Mouse (Mus musculus) CH12.LX (cell line): Measurements from ENCODE around the gene Uqcr11. TPM values are rescaled to one million over a fixed set of nuclear protein-coding genes. Genes with fewer than 3 reads are reported as not detected.

Experiments used
- DNase-seq: peaks from one replicate; pipeline ENCODE4 v3.0.0-alpha.2; 2013; ENCODE audit errors: extremely low read depth
- H3K27ac ChIP-seq: 2 replicates; pipeline ENCODE4 v1.5.1; 2012; ENCODE audit warnings: low read depth, mild to moderate bottlenecking, control low read depth, moderate library complexity; ENCODE audit not compliant: insufficient read depth
- H3K27me3 ChIP-seq: replicated peaks from 2 replicates; pipeline ENCODE3; 2012; ENCODE audit warnings: inconsistent platforms
- H3K36me3 ChIP-seq, 2 experiments: replicated peaks in 1 of 2; 2 replicates each; pipeline versions ENCODE3 to v1.6.1; 2012; ENCODE audit warnings: inconsistent platforms in 1 of 2, low read length in 1 of 2, mild to moderate bottlenecking in 1 of 2, mixed read lengths in 1 of 2, moderate library complexity in 1 of 2; ENCODE audit not compliant: control insufficient read depth in 1 of 2, insufficient read depth in 1 of 2
- H3K4me1 ChIP-seq, 2 experiments: 2 replicates each; pipeline ENCODE4 v1.6.1; 2012; ENCODE audit warnings: inconsistent platforms in 1 of 2, moderate library complexity in 1 of 2; ENCODE audit not compliant: insufficient read depth in 2 of 2, control insufficient read depth in 1 of 2
- H3K4me2 ChIP-seq: 2 replicates; pipeline ENCODE4 v1.6.1; 2012; ENCODE audit warnings: low read depth, mild to moderate bottlenecking, control low read depth; ENCODE audit not compliant: poor library complexity, insufficient read depth, severe bottlenecking
- H3K4me3 ChIP-seq, 3 experiments: fragments of 150-350 bp in 1 of 3; sonication (generic) in 1 of 3; replicated peaks in 1 of 3; 2 replicates each; pipeline versions ENCODE3 to v1.5.1; 2011 to 2012; ENCODE audit warnings: low read depth in 2 of 3, low read length in 2 of 3, mild to moderate bottlenecking in 2 of 3, moderate library complexity in 2 of 3, control low read depth in 1 of 3, improper control_type of control experiment in 1 of 3, inconsistent platforms in 1 of 3, mixed read lengths in 1 of 3; ENCODE audit not compliant: poor library complexity in 1 of 3
- H3K79me2 ChIP-seq: replicated peaks from 2 replicates; pipeline ENCODE4 v1.6.1; 2012; ENCODE audit warnings: mild to moderate bottlenecking, moderate library complexity; ENCODE audit not compliant: control insufficient read depth, poor library complexity, insufficient read depth, severe bottlenecking; ENCODE audit errors: extremely low read depth
- H3K9ac ChIP-seq: 2 replicates; pipeline ENCODE4 v1.6.1; 2012; ENCODE audit warnings: low read depth, mild to moderate bottlenecking, control low read depth, moderate library complexity; ENCODE audit not compliant: insufficient read depth
- H3K9me3 ChIP-seq: replicated peaks from 2 replicates; pipeline ENCODE3; 2012; ENCODE audit warnings: low read length, inconsistent platforms, mixed read lengths
- CTCF ChIP-seq, 2 experiments: IDR thresholded peaks in 1 of 2; conservative IDR thresholded peaks in 1 of 2; 2 replicates each; pipeline ENCODE4 v1.5.1; 2011 to 2012; ENCODE audit warnings: low read depth in 2 of 2, low read length in 2 of 2, improper control_type of control experiment in 1 of 2, inconsistent platforms in 1 of 2, mild to moderate bottlenecking in 1 of 2, moderate library complexity in 1 of 2
- MAZ ChIP-seq: IDR thresholded peaks from 2 replicates; pipeline ENCODE4 v1.6.1; 2012; ENCODE audit warnings: low read depth, mild to moderate bottlenecking, inconsistent platforms, low read length, improper control_type of control experiment, moderate library complexity
- POLR2AphosphoS2 ChIP-seq: IDR thresholded peaks from 2 replicates; pipeline ENCODE4 v1.6.1; 2011; ENCODE audit warnings: low read depth, low read length, improper control_type of control experiment
- RAD21 ChIP-seq: IDR thresholded peaks from 2 replicates; pipeline ENCODE4 v1.6.1; 2011; ENCODE audit warnings: low read depth, mild to moderate bottlenecking, low read length, improper control_type of control experiment, moderate library complexity
- SMC3 ChIP-seq: IDR thresholded peaks from 2 replicates; pipeline ENCODE4 v1.6.1; 2011; ENCODE audit warnings: low read depth, low read length, improper control_type of control experiment
- ZKSCAN1 ChIP-seq: IDR thresholded peaks from 2 replicates; pipeline ENCODE4 v1.6.1; 2012; ENCODE audit warnings: low read depth, inconsistent platforms, low read length, improper control_type of control experiment, borderline replicate concordance
- ZMIZ1 ChIP-seq: IDR thresholded peaks from 2 replicates; pipeline ENCODE4 v1.6.1; 2012; ENCODE audit warnings: low read depth, mild to moderate bottlenecking, inconsistent platforms, low read length, improper control_type of control experiment
- dilution Hi-C: fragments of 300-500 bp; cut with MboI; formaldehyde crosslinking; loops from 2 replicates; pipeline ENCODE4 v1.14.3; 2020; ENCODE audit warnings: low sequenced_read_pairs; ENCODE audit not compliant: extremely low pct_unique_long_range_greater_than_20kb, extremely low pct_ligation_motif_present
- in situ Hi-C: fragments of 300-500 bp; cut with MboI; formaldehyde crosslinking; loops from 3 replicates; pipeline ENCODE4 v1.14.3; 2019; ENCODE audit warnings: low sequenced_read_pairs, low pct_ligation_motif_present, low pct_unique_long_range_greater_than_20kb, mixed read lengths
- polyA plus RNA-seq: library from polyadenylated mRNA; unstranded; fragments of >175 nt; gene quantifications from 2 replicates; pipeline ENCODE4 v1.2.1, GENCODE M21; 2012; ENCODE audit warnings: low read depth; ENCODE audit not compliant: insufficient read length
- total RNA-seq, 2 experiments: library from RNA; depleted of rRNA; stranded (reverse); fragments of 300-350 nt in 1 of 2; fragments of >200 nt in 1 of 2; gene quantifications; 2 replicates each; pipeline ENCODE4 v1.2.3; 2012 to 2014

Uqcr11 gene
- total and polyA plus RNA-seq, 3 experiments = 206 to 466 (median 444) TPM

GRCm38 (mm10) chr10:80405481-80406173 lies 1.0 kb downstream of the Uqcr11 start (continued):
- TF ChIP-seq MAZ = peak; percentile 44; the same call in 1 of the 2 replicates

GRCm38 (mm10) chr10:80403044-80403692 lies 3.5 kb downstream of the Uqcr11 start:
- dilution Hi-C loops = no loop called here
- no peak for DNase-seq
- Histone ChIP-seq H3K9ac (no peak overlapping the region), H3K27me3 (no peaks in the 10 kb centered on the region), H3K4me3 (no peak overlapping the region), H3K4me1 (peaks cover 20 to 48% of the 10 kb centered on the region in 2 experiments)
- in situ Hi-C loops = no loop called here
- peak; percentile 43 for TF ChIP-seq SMC3
- no peak for TF ChIP-seq ZMIZ1
- TF ChIP-seq CTCF (conservative IDR thresholded peaks at IDR 0.05 in 1 of 2, IDR thresholded peaks at IDR 0.05 in 1 of 2; ENCODE audit: low read depth in 2 of 2, low read length in 2 of 2) = peak; percentile 62
- TF ChIP-seq RAD21 = peak; percentile 17
- TF ChIP-seq, all 38 proteins: peak for 3
- Histone ChIP-seq H3K9me3 (peaks cover 9% of the 10 kb centered on the region), H3K27ac (no peak overlapping the region), H3K4me2 (no peak overlapping the region), H3K36me3 (peaks cover 34 to 49% of the 10 kb centered on the region in 2 experiments), H3K79me2 (peaks cover 25% of the 10 kb centered on the region)

- peak overlapping the region; percentile 89 for H3K27ac ChIP-seq
- H3K9ac ChIP-seq = peak overlapping the region; percentile 78
- no peaks in the 10 kb centered on the region for H3K27me3 ChIP-seq
- H3K9me3 ChIP-seq = peaks cover 9% of the 10 kb centered on the region
- TF ChIP-seq ZKSCAN1 (no peak), POLR2AphosphoS2 (0 out of 2 replicates have a peak, but pooled peaks have one; percentile 24)
- H3K4me3 ChIP-seq = peak overlapping the region in 2 of 3 experiments; percentile 60 to 63
- dilution Hi-C loops = no loop called here
- in situ Hi-C loops = no loop called here
- peaks cover 35% of the 10 kb centered on the region for H3K79me2 ChIP-seq
- H3K4me1 ChIP-seq = peaks cover 25 to 54% of the 10 kb centered on the region in 2 experiments
- DNase-seq = no peak
- H3K36me3 ChIP-seq = peaks cover 37 to 56% of the 10 kb centered on the region in 2 experiments
- peak overlapping the region; percentile 76 for H3K4me2 ChIP-seq
These were observed 5.9 kb downstream of the Uqcr11 start for GRCm38 (mm10) chr10:80400704-80401161.
